Mouse (Mus musculus) spleen, postnatal 14 days (tissue): ENCODE results near the gene Emc8.
A peak's percentile ranks its signal among the peaks of the same experiment; 100 is the strongest.

Experiments
- DNase-seq, 2 experiments: peaks; one replicate each; pipeline ENCODE4 v3.0.0; 2021 to 2022; ENCODE audit warnings: low spot score in 2 of 2

The Emc8 gene

GRCm38 (mm10) chr8:120641245-120641644 is 27.1 kb downstream of the Emc8 start:
- DNase-seq: no peak

DNA sequence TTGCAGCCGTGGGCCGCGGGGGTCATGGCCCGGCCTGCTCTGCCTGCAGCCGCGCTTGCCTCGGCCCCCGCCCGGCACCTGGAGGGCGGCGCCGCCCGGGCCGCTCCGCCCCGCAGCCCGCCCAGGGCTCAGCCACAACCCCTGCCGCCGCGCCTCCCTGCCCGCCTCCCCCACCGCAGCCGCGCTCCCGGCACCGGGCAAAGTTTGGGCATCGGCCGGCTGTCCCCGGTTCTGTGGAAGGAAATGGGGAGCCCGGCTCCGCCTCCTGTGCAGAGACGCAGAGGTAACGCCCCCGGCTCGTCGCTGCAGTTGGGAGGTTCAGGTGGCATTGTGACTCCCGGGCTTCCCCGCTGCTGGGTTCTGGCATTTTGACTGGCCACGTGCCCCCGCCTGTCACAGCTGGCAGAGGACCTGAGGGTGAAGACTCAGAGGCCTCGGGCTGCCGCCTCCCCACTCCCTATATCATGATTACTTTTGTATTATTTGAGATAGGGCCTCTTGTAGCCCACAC is 34.0 kb downstream of the Emc8 start:
- DNase-seq: peak in 1 of 2 experiments; percentile 5

- no peak for DNase-seq
These were observed 34.6 kb downstream of the Emc8 start for GRCm38 (mm10) chr8:120633665-120634271.

DNA sequence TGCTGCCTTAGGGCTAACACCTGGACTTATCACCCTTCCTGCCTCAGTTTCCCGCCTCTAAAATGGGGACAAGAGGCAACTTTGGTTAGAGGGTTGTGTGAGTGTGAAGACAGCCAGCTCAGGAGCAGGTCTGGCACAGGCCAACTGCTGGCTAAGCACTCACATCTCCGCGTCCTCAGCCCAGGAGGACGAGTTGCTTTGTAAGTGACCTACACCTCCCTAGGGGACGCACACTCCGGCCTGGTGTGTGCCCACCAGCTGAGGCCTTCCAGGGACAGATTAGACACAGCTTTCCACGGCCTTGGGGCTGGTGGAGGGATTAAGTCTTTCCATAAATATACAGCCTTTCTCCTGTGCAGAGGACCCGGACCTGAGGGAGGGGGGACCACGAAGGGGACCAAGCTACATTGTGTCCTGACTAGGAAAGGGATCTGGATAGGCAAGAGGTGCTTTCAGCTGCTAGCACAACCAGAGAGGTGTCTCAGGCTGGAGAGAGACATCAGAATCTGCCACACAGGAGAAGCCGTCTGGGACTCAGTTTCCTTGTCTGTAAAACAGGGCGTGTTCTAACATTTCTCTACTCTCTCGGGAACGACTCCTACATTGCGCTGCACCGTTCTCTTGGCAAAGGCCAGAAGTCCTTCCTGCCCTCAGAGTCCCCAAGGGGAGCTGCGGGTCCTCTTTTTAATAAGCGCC is 35.3 kb downstream of the Emc8 start:
- no peak for DNase-seq

DNA sequence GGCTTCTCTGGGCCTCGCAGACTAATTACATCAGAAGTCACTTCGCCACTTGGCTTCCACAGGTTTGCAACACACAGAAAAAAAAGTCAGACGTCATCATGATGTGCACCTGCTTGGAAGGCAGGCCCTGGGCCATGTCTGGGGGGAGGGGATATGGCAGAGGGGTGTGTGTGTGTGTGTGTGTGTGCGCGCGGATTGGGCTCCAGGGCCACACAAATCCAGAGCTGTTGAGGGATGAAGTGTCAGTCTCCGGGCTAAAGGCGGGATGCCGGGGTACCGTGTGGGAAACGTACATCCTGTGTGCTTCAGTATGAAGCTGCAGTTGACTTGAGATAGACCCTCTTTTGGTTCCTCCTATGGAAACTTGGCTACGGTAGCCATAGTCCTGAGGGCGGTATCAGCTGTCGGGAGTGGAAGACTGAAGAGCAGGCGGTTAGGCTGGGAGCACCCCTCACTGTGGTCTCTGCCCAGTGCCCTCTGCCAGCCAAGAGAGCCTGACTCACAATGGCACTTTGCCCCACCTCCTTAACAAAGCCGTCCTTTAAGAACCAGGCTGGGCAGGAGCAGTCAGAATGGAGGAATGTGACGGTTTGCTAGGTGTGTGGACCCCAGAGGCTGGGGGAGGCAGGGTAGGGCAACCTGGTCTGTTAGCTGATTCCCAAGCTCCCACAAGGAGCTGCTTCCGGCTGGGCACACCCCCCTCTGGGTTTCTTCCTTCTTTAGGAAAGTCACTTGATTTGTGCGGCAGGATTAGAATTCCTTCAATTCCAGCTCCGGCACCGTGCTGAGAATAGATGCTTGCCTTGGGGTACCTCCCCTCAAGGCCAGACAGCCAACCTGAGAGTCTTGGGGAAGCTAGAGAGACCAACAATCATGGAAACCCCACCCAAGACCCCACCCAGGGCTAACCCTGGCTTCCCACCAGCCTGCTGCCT is 36.7 kb downstream of the Emc8 start:
- DNase-seq: no peak

DNA sequence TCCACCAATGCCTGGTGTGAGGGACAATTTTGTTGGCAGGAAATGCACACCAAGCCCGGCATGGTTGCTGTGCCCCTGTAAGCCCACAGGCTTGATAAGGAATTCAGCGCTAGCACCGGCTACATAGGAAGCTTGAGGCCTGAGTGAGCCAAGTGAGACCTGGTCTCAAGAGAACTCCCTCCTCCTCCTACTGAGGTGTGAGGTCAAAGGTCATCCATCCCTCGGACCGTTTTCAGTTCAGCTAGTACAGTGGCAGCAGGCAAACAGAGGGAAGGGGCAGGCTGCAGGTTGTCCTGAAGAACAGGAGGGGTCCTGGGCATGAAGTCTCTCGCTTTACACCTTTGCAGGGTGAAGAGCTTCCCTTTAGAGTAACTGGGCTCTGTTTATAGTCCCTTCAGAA is 37.5 kb downstream of the Emc8 start:
- DNase-seq: no peak

DNA sequence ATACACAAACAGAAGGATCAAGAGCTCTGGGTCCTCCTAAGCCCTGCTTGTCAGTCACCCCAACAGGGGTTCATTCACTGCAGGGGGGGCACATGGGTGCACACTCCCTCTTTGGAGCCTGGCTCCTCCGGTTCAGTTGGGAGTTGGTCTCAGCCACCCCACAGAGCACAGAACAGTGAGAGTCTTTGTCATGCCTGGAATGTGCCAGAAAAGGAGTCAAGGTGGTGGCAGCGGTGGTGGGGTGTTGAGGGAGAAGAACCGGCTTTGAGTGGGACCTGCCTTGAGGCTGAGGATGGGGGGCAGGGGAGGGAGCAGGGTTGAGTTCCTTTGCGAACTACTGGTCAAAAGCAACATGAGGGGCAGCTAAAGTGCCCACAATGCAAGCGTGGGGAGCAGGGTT is 38.3 kb downstream of the Emc8 start:
- DNase-seq: no peak

DNA sequence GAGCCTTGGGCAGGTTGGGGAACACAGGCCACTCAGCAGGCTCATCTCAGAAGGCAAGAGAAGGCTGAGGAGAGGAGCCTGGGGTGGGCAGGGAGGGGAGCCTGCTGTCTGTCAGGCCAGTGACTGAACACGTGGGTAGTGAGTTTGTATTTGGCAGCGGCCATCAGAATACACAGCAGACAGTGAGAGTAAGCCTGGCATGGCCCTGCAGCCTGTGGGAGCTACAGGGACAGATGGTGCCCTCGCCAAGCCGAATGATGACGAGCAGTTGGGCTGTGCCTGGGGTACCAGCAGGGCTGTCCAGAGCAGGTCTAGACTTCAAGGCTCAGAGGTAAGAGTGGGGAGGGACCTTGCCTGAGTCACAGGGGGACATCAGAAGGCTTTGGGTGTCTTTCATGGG is 41.1 kb downstream of the Emc8 start:
- DNase-seq: no peak

DNA sequence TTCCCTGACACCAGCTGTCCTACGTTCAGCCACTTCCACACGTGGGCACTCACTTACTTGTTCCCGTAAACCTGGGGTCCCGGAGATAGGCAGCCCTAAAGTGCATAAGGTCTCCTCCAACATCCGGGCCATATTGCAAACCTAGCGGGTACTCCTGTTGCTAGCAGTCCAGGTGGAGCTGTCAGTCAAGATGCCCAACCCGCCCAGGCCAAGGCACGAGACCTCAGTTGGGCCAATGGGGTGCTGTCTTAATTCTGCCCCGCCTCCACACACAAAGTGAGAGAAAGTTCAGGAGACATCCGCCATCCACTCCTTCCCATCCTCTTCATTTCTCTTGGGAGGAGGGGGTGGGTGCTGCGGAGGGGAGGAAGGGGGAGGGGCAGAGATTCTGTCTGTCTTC is 41.9 kb downstream of the Emc8 start:
- no peak for DNase-seq

DNA sequence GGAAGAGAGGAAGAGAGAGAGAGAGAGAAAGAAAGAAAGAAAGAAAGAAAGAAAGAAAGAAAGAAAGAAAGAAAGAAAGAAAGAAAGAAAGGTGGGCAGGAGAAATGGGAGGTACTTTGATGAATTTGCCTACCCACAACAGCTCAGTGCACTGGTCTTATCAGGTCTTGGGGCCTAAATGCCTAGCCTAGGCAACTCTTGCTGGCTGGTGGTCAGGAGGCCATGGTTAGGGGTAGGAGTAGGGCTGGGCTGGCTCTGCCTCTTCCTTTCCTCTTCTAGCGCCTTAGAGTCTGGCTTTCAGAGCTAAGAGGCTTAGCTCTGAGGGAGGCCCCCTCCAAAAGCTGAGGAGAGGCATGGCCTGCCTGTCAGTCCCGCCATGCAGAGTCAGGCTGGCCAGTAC is 44.8 kb downstream of the Emc8 start:
- no peak for DNase-seq

- DNase-seq: no peak
These were observed 46.2 kb downstream of the Emc8 start for GRCm38 (mm10) chr8:120622161-120622560.

- DNase-seq: no peak
These were observed 47.9 kb downstream of the Emc8 start for GRCm38 (mm10) chr8:120620441-120620840.

GRCm38 (mm10) chr8:120619235-120620180 is 48.9 kb downstream of the Emc8 start:
- no peak for DNase-seq

- peak; percentile 27 to 55 for DNase-seq
These were observed 50.3 kb downstream of the Emc8 start for GRCm38 (mm10) chr8:120618110-120618509.

GRCm38 (mm10) chr8:120616663-120617626 is 51.4 kb downstream of the Emc8 start:
- DNase-seq: no peak

GRCm38 (mm10) chr8:120614491-120614890 is 53.9 kb downstream of the Emc8 start:
- no peak for DNase-seq

GRCm38 (mm10) chr8:120610824-120611223 is 57.5 kb downstream of the Emc8 start:
- no peak for DNase-seq

DNA sequence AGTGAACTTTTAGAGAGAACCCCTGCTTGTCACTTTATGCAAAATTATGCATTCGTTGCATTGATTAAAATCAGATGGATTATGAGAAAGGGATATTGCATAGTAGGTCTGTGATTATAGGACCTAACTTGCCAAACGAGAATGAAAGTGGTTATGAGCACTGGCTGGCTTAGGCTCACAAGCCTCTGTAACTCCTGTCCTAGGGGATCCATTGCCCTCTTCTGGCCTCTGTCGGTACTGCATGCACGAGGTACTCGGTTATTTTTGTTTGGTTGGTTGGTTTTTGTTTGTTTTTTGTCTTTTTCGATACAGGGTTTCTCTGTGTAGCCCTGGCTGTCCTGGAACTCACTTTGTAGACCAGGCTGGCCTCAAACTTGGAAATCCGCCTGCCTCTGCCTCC is 60.5 kb downstream of the Emc8 start:
- DNase-seq: peak; percentile 58 to 77

DNA sequence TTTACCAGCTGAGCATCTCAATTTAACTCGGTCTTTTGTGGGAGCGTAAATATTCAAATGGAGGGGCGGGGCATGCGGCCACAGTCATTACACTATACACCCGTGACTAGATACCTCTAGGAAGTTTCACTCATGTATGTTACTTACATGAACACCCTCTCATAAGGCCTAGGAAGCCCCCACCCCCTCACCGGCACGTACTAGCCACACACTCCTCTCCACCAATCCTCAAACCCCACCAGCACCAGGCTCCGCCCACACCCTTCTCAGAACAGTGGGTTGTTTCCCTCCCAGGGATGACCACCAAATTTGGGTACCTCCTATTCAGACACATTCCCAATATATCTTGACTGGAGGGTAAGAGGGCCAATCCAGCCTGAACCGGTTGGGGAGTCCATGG is 60.9 kb downstream of the Emc8 start:
- no peak for DNase-seq
